Mouse (Mus musculus) heart, postnatal 36 days (tissue): ENCODE data around the gene Rap1gap2. TPM values are rescaled to one million over a fixed set of nuclear protein-coding genes. Genes with fewer than 3 reads are reported as not detected.

ENCODE experiments used
- DNase-seq, 2 experiments: peaks; one replicate each; pipeline ENCODE4 v3.0.0; 2021 to 2022
- intact Hi-C: fragments of 180-260 bp; cut with DNase I; formaldehyde crosslinking; loops from one replicate; pipeline ENCODE4 v1.15.1; 2025
- total RNA-seq, 2 experiments: library from RNA; stranded (reverse); gene quantifications; 2 replicates each; pipeline ENCODE4 v1.2.3; 2021

The Rap1gap2 gene
- total RNA-seq, 2 experiments from 2014 or later = 74.1 to 86.6 TPM

GRCm38 (mm10) chr11:74479715-74480289 lies 130.9 kb downstream of the Rap1gap2 start:
- no peak for DNase-seq
- intact Hi-C loops = no loop called here

GRCm38 (mm10) chr11:74478877-74479276 lies 131.8 kb downstream of the Rap1gap2 start:
- no peak for DNase-seq
- intact Hi-C loops = no loop called here

DNA sequence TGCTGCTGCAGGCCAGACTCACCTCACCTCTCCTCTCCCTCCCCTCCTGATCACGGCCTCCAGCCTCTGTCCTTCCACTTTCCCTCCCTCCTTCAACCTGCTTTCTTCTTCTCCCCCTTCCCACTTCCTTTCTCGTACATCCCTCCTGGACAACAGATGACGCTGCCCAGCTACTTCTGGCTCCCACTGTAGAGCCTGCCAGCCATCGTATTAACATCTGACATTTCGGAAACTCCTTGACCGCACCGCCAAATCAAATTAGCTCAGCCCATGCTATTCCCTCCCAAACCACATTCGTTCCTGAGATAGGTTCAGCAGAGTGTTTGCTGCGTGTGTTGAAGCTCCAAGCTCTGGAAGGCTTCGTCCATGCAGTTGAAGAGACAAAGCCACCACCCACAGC lies 138.0 kb downstream of the Rap1gap2 start:
- no peak for DNase-seq
- intact Hi-C loops = no loop called here

GRCm38 (mm10) chr11:74468195-74468594 lies 142.5 kb downstream of the Rap1gap2 start:
- intact Hi-C loops = no loop called here

GRCm38 (mm10) chr11:74465712-74466111 lies 145.0 kb downstream of the Rap1gap2 start:
- intact Hi-C loops = no loop called here

More at GRCm38 (mm10) chr11:74468195-74468594, 142.5 kb downstream of the Rap1gap2 start:
- peak in 1 of 2 experiments; percentile 12 for DNase-seq

DNA sequence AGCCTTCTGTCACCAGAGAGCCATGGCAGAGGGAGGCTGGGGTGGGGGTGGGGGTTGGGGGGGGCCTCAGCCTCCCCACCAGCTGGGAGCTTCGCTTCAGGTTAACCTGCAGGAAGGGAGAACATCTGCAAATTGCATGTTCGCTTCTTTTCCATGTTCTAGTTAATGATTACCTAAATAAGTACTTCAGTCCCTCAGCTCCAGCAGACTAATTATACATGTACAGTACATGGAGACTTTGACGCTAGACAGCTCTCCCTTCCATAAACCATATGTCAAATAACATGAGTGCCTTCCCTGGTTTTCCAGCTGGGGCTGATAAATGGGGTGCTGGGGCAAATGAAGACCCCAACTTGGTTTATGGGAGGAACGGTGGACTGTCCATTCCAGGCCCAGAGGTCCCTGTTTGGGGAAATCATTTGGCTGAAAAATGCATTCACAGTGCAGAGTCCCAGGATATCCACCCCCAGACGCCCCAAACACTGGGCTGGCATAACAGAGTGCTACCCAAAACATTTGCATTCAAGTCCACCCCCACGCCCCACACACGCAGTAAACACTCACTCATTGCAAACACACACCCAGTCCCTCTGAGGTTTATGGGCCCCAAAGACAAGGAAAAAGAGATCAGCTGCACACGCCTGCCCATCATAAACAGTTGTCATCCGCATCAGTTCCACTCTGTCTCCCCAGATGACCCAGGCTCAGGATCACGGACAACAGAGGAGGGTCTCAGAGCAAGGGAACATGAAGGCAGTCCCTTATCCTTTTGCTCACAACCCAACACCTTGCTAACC lies 146.3 kb downstream of the Rap1gap2 start:
- no peak for DNase-seq
- intact Hi-C loops = loop anchor here (5.0 kb wide), 1 partner anchor 57 kb away; no protein-coding TSS in a partner anchor

More at GRCm38 (mm10) chr11:74465712-74466111, 145.0 kb downstream of the Rap1gap2 start:
- DNase-seq = no peak

DNA sequence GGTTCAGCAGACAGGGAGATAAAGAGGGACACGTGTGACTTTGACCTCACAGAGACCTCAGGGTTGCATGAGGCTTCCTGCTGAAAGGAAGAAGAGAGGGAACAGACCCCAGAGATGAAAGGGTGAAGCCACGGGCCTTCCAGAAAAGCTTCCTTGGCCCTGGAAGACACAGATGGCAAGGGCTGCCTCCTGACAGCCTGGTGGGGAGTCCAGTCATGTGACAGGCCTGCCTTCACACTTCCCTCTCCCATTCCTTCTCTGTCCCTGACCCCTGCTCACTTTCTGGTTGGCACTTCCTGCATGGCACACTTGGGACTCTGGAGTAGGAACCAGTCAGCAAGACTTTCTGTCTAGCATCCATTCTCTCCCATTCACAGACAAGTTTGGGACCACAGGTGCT lies 148.1 kb downstream of the Rap1gap2 start:
- intact Hi-C loops = loop anchor here (5.0 kb wide), 1 partner anchor 55 kb away; no protein-coding TSS in a partner anchor
- DNase-seq = no peak

GRCm38 (mm10) chr11:74459651-74460050 lies 151.1 kb downstream of the Rap1gap2 start:
- DNase-seq = no peak
- intact Hi-C loops = loop anchor here (5.0 kb wide), 1 partner anchor 52 kb away; no protein-coding TSS in a partner anchor

- peak in 1 of 2 experiments; percentile 15 for DNase-seq
- intact Hi-C loops = no loop called here
Observed at GRCm38 (mm10) chr11:74458400-74458799, 152.3 kb downstream of the Rap1gap2 start.

DNA sequence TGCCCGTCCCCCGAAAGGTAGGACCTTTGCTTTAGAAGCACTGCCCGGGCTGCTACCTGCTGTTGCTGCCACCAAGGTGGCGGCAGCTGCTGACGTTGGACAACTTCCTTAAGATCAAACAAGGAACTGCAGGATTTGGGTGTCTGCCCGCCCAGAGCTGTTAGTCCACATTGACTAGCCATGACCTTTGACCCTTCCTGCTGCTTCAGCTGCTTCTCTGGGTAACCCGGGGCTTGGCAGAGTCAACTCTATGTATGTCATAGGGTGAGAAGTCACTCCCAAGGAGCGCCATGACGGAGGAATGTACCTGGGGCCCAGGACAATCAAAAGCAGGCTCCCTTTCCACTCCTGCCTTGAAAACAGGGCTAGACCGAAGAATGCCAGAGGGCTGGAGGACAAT lies 153.5 kb downstream of the Rap1gap2 start:
- DNase-seq = no peak
- intact Hi-C loops = no loop called here

GRCm38 (mm10) chr11:74448556-74448955 lies 162.2 kb downstream of the Rap1gap2 start:
- intact Hi-C loops = loop anchor here (5.0 kb wide), 1 partner anchor 69 kb away; no protein-coding TSS in a partner anchor
- peak; percentile 38 to 40 for DNase-seq

DNA sequence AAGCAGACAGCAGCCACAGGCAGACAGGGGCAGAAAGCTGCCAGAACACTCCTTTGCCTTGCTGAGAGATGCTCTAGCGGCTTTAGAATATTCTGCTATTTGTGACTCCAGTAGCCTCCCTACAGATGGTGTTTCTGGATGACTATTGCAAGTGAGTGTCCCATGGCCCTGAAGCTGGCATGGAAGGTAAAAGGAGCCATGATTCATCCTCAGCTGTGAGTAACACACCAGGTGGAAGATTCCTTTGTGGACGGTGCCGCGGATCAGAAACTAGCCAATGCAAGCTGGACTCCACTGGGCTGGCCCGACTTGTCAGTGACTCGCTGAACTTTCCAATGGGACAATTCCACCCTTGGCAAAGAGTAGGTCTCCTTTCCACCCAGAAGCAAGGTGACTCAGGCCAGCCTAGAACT lies 162.7 kb downstream of the Rap1gap2 start:
- DNase-seq = no peak
- intact Hi-C loops = loop anchor here (5.0 kb wide), 1 partner anchor 69 kb away; no protein-coding TSS in a partner anchor

GRCm38 (mm10) chr11:74445591-74445990 lies 165.1 kb downstream of the Rap1gap2 start:
- intact Hi-C loops = loop anchor here (5.0 kb wide), 1 partner anchor 72 kb away; no protein-coding TSS in a partner anchor
- DNase-seq = no peak

DNA sequence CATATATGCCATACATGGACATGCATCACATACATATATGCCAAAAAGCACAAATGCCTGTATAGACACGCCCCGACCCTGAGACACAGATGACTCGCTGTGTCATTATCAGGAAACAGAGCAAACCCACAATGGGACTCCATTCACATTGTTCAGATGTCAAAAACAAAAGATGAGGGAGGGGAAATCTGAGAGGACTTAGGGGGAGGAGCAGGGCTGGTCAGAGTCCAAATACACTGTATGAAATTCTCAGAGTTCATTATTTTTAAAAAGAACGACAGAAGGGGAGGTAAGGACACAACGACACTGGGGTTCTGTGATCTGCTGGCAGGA lies 166.8 kb downstream of the Rap1gap2 start:
- DNase-seq = no peak
- intact Hi-C loops = no loop called here

DNA sequence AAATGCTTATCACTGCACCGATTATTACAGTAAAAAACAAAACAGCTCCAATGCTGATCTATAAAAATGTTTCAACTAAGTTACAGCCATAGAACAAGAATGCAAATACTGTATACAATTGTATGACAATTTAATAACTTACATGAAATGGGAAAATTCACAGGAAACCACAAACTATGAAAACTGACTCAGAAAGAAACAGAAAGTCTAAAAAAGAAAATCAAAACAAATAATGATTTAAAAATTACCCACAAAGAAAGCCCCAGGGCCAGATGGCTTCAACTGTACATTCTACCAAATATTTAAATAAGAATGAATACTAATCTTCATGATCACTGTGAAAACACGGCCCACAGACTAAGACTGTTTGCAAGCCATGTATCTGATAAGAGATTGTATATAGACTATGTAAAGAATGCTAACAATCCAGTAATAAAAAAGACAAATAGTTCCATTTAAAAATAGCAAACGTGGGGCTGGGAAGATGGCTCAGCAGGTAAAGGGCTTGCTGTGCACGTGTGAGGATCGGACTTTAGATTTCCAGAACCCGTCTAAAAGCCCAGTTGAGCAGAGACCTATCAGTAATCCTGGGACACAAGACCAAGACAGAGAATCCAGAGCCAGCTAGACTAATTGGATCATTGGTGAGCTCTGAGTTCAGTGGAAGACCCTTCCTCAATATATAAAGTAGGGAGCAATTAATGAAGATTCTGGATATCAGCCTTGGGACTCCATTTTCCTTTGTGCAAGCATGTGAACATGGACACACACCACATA lies 167.4 kb downstream of the Rap1gap2 start:
- intact Hi-C loops = no loop called here
- no peak for DNase-seq

DNA sequence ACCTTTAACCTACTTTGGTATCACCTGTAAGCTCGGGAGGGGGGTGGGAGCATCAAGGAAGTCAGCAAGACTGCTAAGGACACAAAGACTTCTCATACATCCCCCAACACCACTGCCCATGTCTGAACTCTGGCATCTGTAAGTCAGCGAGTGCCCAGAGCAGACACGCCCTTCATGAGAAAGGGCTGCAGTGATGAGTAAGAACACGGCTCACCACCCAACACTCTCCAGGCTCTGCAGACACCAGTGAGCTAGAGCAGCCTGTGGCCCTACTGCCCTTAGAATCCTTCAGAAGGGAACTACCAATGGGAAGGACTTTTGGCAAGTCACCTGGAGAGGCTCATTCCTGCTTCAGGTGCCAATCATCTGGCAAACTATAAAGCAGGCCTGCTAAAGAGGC lies 168.3 kb downstream of the Rap1gap2 start:
- DNase-seq = no peak
- intact Hi-C loops = no loop called here

- DNase-seq = no peak
- intact Hi-C loops = no loop called here
Observed at GRCm38 (mm10) chr11:74440112-74440511, 170.6 kb downstream of the Rap1gap2 start.

- no peak for DNase-seq
- intact Hi-C loops = no loop called here
Observed at GRCm38 (mm10) chr11:74439202-74439601, 171.5 kb downstream of the Rap1gap2 start.

DNA sequence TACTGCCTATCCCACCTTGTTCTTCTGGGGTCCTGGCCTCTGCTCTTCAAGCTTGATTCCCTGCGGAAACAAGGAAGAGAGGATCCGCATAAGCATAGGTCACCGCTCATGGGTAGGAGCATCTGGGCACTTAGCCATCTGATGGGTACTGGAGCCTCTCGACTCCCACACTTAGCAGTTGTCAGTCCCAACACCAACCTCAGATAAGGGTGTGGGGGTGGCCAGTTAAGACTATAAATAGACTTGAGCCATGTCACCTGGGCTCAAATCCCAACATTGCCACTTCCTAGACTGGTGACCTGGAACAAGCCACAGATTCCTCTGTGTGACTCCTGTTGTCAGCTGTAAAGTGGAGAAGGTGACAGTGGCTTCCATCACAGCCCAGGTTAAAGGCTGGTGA lies 172.5 kb downstream of the Rap1gap2 start:
- intact Hi-C loops = no loop called here

GRCm38 (mm10) chr11:74435366-74435765 lies 175.3 kb downstream of the Rap1gap2 start:
- intact Hi-C loops = no loop called here
- no peak for DNase-seq

More for the DNA sequence above, 172.5 kb downstream of the Rap1gap2 start:
- peak; percentile 36 to 51 for DNase-seq

GRCm38 (mm10) chr11:74433000-74433399 lies 177.7 kb downstream of the Rap1gap2 start:
- DNase-seq = peak in 1 of 2 experiments; percentile 51
- intact Hi-C loops = no loop called here
